In genomic region chr9:67632521-67633025, GRCm38 (mm10) we compare ENCODE assay signal across 8 mouse cellular contexts.
A peak's percentile ranks its signal among the peaks of the same experiment; 100 is the strongest.
DNase-seq lines count a peak whose midpoint lies in the region; ATAC-seq and TF ChIP-seq lines count a peak whose summit lies in the region.

No protein-coding gene starts in this region.

- peak overlapping the region; percentile 95 for H3K9ac ChIP-seq in ES-Bruce4 (ENCODE audit: low read depth, poor library complexity, severe bottlenecking)
- H3K9ac ChIP-seq in heart, postnatal 0 days (replicated peaks; ENCODE audit: low read depth, low read length): peak overlapping the region; percentile 84

- peak overlapping the region; percentile 95 for H3K4me3 ChIP-seq in ES-Bruce4 (ENCODE audit: low read depth, low read length)
- H3K4me3 ChIP-seq in embryonic facial prominence, embryonic 10.5 days: peak overlapping the region; percentile 89
- H3K4me3 ChIP-seq in heart, postnatal 0 days (ENCODE audit: low read depth, low read length): peak overlapping the region; percentile 82

- intact Hi-C loops in left cerebral cortex, postnatal 4 days (cut with DNase I): loop anchor here (5.0 to 10.0 kb wide), 2 partner anchors 318 to 590 kb away; no protein-coding TSS in a partner anchor

- no peaks in the 10 kb centered on the region for H3K27me3 ChIP-seq in ES-Bruce4 (ENCODE audit: control insufficient read depth, insufficient read depth, low read length, poor library complexity, severe bottlenecking)
- peaks cover 24% of the 10 kb centered on the region for H3K27me3 ChIP-seq in embryonic facial prominence, embryonic 10.5 days (replicated peaks; ENCODE audit: low read depth, poor library complexity, severe bottlenecking)
- H3K27me3 ChIP-seq in heart, postnatal 0 days (ENCODE audit: control insufficient read depth, insufficient read depth, low read length): no peaks in the 10 kb centered on the region

- H3K4me1 ChIP-seq in ES-Bruce4 (ENCODE audit: control insufficient read depth, insufficient read depth, low read length): no peaks in the 10 kb centered on the region
- peaks cover 49% of the 10 kb centered on the region for H3K4me1 ChIP-seq in embryonic facial prominence, embryonic 10.5 days
- H3K4me1 ChIP-seq in heart, postnatal 0 days (ENCODE audit: control insufficient read depth, insufficient read depth): peaks cover 30% of the 10 kb centered on the region

- no peak for TF ChIP-seq POLR2A in ES-Bruce4 (IDR thresholded peaks at IDR 0.05; ENCODE audit: insufficient read depth, low read length)

- DNase-seq in adrenal gland, postnatal 25 days: peak; percentile 30
- no peak for DNase-seq in adrenal gland, adult 8-10 months
- DNase-seq in embryonic facial prominence, embryonic 10.5 days (ENCODE audit: low spot score): peak; percentile 64
- DNase-seq in heart, postnatal 0 days (ENCODE audit: low spot score): peak; percentile 18
- DNase-seq in left cerebral cortex, postnatal 4 days: peak; percentile 13
- peak; percentile 69 for DNase-seq in neural tube, embryonic 10.5 days (ENCODE audit: extremely low spot score, low spot score)
- DNase-seq in urinary bladder, postnatal 36 days (ENCODE audit: low spot score in 2 of 2): no peak

- H3K4me2 ChIP-seq in heart, postnatal 0 days (ENCODE audit: low read depth, low read length): peak overlapping the region; percentile 78

- no peak for TF ChIP-seq CTCF in ES-Bruce4 (IDR thresholded peaks at IDR 0.05; ENCODE audit: low read depth, low read length)
- TF ChIP-seq CTCF in heart, postnatal 0 days (IDR thresholded peaks at IDR 0.05; ENCODE audit: low read depth): no peak

- H3K36me3 ChIP-seq in ES-Bruce4 (ENCODE audit: control insufficient read depth, insufficient read depth, low read length, poor library complexity, severe bottlenecking): no peaks in the 10 kb centered on the region
- no peaks in the 10 kb centered on the region for H3K36me3 ChIP-seq in embryonic facial prominence, embryonic 10.5 days (replicated peaks)
- no peaks in the 10 kb centered on the region for H3K36me3 ChIP-seq in heart, postnatal 0 days (replicated peaks; ENCODE audit: control insufficient read depth, insufficient read depth, low read length)

- no peak for TF ChIP-seq EP300 in ES-Bruce4 (IDR thresholded peaks at IDR 0.05; ENCODE audit: insufficient read depth, low read depth, low read length)
- TF ChIP-seq EP300 in heart, postnatal 0 days (IDR thresholded peaks at IDR 0.05; ENCODE audit: low read depth): no peak

- no peaks in the 10 kb centered on the region for H3K9me3 ChIP-seq in ES-Bruce4 (replicated peaks; ENCODE audit: control insufficient read depth, insufficient read depth, low read length, poor library complexity, severe bottlenecking)
- H3K9me3 ChIP-seq in embryonic facial prominence, embryonic 10.5 days: no peaks in the 10 kb centered on the region
- H3K9me3 ChIP-seq in heart, postnatal 0 days (replicated peaks; ENCODE audit: control insufficient read depth, low read length): no peaks in the 10 kb centered on the region

- peak; percentile 43 for ATAC-seq in heart, postnatal 0 days (ENCODE audit: insufficient read depth, low read depth)

- no peak overlapping the region for H3K27ac ChIP-seq in ES-Bruce4 (ENCODE audit: insufficient read depth, low read length)
- peak overlapping the region; percentile 94 for H3K27ac ChIP-seq in embryonic facial prominence, embryonic 10.5 days (replicated peaks)
- H3K27ac ChIP-seq in heart, postnatal 0 days (ENCODE audit: low read depth): peak overlapping the region; percentile 86

- WGBS in embryonic facial prominence, embryonic 10.5 days: under 1% methylated on average over 40 of the region's 40 CpGs
- WGBS in heart, postnatal 0 days: under 1% methylated on average over 31 of the region's 40 CpGs

Comparison
In these comparisons a context has a peak if more than half of its experiments do, and no peak if none do; other contexts are left out.
1. DNase-seq: peak in adrenal gland, postnatal 25 days (single experiment), embryonic facial prominence, embryonic 10.5 days (single experiment), heart, postnatal 0 days (single experiment), left cerebral cortex, postnatal 4 days (single experiment) and neural tube, embryonic 10.5 days (single experiment); none in adrenal gland, adult 8-10 months (single experiment) and urinary bladder, postnatal 36 days (0 of 2).
2. Peak in every context shown above with its lines, with median percentiles within 50 percentile points of each other: H3K4me3 ChIP-seq.